Mouse (Mus musculus): Measurements from ENCODE around the gene Med29.

DNA sequence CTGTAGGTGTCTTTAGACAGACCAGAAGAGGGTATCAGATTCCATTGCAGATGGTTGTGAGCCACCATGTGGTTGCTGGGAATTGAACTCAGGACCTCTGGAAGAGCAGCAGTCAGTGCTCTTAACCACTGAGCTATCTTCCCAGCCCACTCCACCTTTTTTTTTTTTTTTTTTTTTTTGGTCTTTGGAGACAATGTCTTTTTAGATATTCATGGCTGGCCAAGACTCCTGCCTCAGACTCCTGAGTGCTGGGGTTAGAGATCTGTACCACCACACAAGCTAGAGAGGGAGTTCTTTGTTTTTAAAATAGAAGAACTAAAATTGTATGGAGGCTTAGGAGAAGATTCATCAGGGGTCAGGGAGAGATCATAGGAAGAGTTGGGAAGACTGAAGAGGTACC lies 45.5 kb upstream of the Med29 start:
- no peak for TF ChIP-seq TAL1 (IDR thresholded peaks at IDR 0.05; ENCODE audit: low read length)
- TF ChIP-seq GATA1 (IDR thresholded peaks at IDR 0.05; ENCODE audit: low read length): no peak

Data from erythroblast, embryonic 14.5 days (primary cell).